Mouse (Mus musculus): ENCODE data around the gene Chmp5.

GRCm38 (mm10) chr4:40969781-40970591, 21.8 kb downstream of the Chmp5 start:
- TF ChIP-seq CTCF (IDR thresholded peaks at IDR 0.05; ENCODE audit: low read depth) (no peak), EP300 (optimal IDR thresholded peaks at IDR 0.05) (no peak)
